Mouse (Mus musculus) hindbrain, embryonic 10.5 days (tissue): ENCODE data around the gene Cnbp. TPM values are rescaled to one million over a fixed set of nuclear protein-coding genes. Genes with fewer than 3 reads are reported as not detected.

Experiments used
- DNase-seq: peaks from one replicate; pipeline ENCODE4 v3.0.0-alpha.2; 2017; ENCODE audit warnings: low spot score
- H3K27ac ChIP-seq: fragments of 300-500 bp; sonication (generic); 2 replicates; pipeline ENCODE4 v1.5.1; 2016; ENCODE audit warnings: mild to moderate bottlenecking, moderate library complexity
- H3K27me3 ChIP-seq: fragments of 300-500 bp; sonication (generic); 2 replicates; pipeline ENCODE4 v1.6.1; 2016; ENCODE audit warnings: mild to moderate bottlenecking; ENCODE audit not compliant: poor library complexity, insufficient read depth, severe bottlenecking
- H3K36me3 ChIP-seq: fragments of 300-500 bp; sonication (generic); 2 replicates; pipeline ENCODE4 v1.6.1; 2016; ENCODE audit warnings: mild to moderate bottlenecking, moderate library complexity
- H3K4me1 ChIP-seq: fragments of 300-500 bp; sonication (generic); replicated peaks from 2 replicates; pipeline ENCODE4 v1.6.1; 2016; ENCODE audit warnings: mild to moderate bottlenecking
- H3K4me3 ChIP-seq: fragments of 300-500 bp; sonication (generic); 2 replicates; pipeline ENCODE4 v1.5.1; 2016; ENCODE audit warnings: mild to moderate bottlenecking, moderate library complexity
- H3K9me3 ChIP-seq: fragments of 300-500 bp; sonication (generic); 2 replicates; pipeline ENCODE4 v1.6.1; 2016; ENCODE audit warnings: mild to moderate bottlenecking, moderate library complexity
- WGBS: fragments of 180-500 bp; shearing (Covaris S2); methylation state at CpG from one replicate; pipeline ENCODE4 v1.1.7; 2016; 5-methylcytosine and 5-hydroxymethylcytosine counted together
- polyA plus RNA-seq: library from polyadenylated mRNA; unstranded; fragments of >200 nt; fragmentation: Nextera tagmentation; extraction: Ambion mirVana; gene quantifications from 2 replicates; pipeline ENCODE4 v1.2.1, GENCODE M21; 2016

The Cnbp gene
- polyA plus RNA-seq, 1 experiment from 2014 or later, result 1,080 TPM

GRCm38 (mm10) chr6:87809144-87809543, 41.8 kb downstream of the Cnbp start:
- peaks cover 11% of the 10 kb centered on the region; the same call in 1 of the 2 replicates for H3K27me3 ChIP-seq
- H3K4me1 ChIP-seq, result peaks cover 36% of the 10 kb centered on the region
- 91% methylated on average over 2 of the region's 2 CpGs for WGBS

GRCm38 (mm10) chr6:87808521-87808920, 42.4 kb downstream of the Cnbp start:
- H3K4me3 ChIP-seq, result no peak overlapping the region
- H3K27ac ChIP-seq, result no peak overlapping the region
- H3K27me3 ChIP-seq, result peaks cover 9% of the 10 kb centered on the region; the same call in 1 of the 2 replicates
- H3K4me1 ChIP-seq, result peaks cover 36% of the 10 kb centered on the region
- no peaks in the 10 kb centered on the region for H3K9me3 ChIP-seq
- DNase-seq, result no peak
- H3K36me3 ChIP-seq, result peaks cover 15% of the 10 kb centered on the region
- WGBS, result 82% methylated on average over 3 of the region's 3 CpGs

More at GRCm38 (mm10) chr6:87809144-87809543, 41.8 kb downstream of the Cnbp start:
- Histone ChIP-seq H3K27ac (no peak overlapping the region), H3K36me3 (peaks cover 20% of the 10 kb centered on the region), H3K4me3 (no peak overlapping the region), H3K9me3 (no peaks in the 10 kb centered on the region)
- no peak for DNase-seq

GRCm38 (mm10) chr6:87807735-87808440, 43.0 kb downstream of the Cnbp start:
- Histone ChIP-seq H3K4me3 (no peak overlapping the region), H3K27ac (no peak overlapping the region), H3K36me3 (peaks cover 12% of the 10 kb centered on the region), H3K9me3 (no peaks in the 10 kb centered on the region), H3K27me3 (0 out of 2 replicates have a peak, but pooled peaks cover 6% of the 10 kb centered on the region), H3K4me1 (peaks cover 36% of the 10 kb centered on the region)
- no peak for DNase-seq
- WGBS, result 83% methylated on average over 4 of the region's 4 CpGs

DNA sequence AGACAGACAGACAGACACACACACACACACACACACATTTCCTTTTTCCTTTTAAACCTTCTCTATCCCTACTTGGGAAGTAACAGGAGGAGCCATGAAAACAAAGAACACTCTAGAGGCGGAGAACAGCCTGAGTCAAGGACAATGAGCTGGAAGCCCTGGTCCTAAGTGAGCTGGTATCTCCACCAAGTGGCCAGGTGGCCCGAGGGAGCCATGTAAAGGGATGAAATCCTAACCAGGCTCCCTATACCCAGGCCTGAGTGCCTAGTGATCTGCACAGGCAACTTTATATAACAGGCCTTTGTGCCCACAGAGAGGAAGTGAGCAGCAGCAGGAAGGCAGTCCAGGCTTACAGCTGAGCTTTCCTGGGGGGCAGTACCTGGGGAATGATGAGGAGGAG, 44.0 kb downstream of the Cnbp start:
- Histone ChIP-seq H3K36me3 (peaks cover 12% of the 10 kb centered on the region), H3K4me1 (peaks cover 28% of the 10 kb centered on the region), H3K9me3 (no peaks in the 10 kb centered on the region), H3K27me3 (0 out of 2 replicates have a peak, but pooled peaks cover 6% of the 10 kb centered on the region), H3K4me3 (no peak overlapping the region), H3K27ac (no peak overlapping the region)
- WGBS, result 62% methylated on average over 2 of the region's 2 CpGs
- DNase-seq, result no peak

GRCm38 (mm10) chr6:87806028-87806427, 44.9 kb downstream of the Cnbp start:
- peaks cover 12% of the 10 kb centered on the region for H3K36me3 ChIP-seq
- H3K4me1 ChIP-seq, result peaks cover 20% of the 10 kb centered on the region
- H3K4me3 ChIP-seq, result no peak overlapping the region
- H3K27me3 ChIP-seq, result 0 out of 2 replicates have a peak, but pooled peaks cover 6% of the 10 kb centered on the region
- no peaks in the 10 kb centered on the region for H3K9me3 ChIP-seq
- DNase-seq, result no peak
- 78% methylated on average over 2 of the region's 2 CpGs for WGBS
- H3K27ac ChIP-seq, result no peak overlapping the region

DNA sequence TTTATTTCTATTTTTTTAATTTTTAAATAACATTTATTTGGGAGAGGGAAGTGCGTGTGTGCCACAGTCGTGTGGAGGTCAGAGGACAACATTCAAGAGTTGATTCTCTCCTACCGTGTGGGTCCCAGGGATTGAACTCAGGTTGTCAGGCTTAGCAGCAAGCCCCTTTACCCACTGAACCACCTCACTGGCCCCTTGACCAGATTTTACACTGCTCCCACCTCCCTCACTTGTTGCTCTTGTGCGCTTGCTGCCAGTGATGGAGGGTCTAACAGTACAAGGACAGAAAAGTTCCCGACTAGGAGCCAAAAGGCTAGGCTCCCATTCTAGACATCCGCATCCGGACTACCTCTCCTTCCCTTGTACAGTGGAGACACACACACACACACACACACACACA, 45.5 kb downstream of the Cnbp start:
- no peak overlapping the region for H3K27ac ChIP-seq
- H3K36me3 ChIP-seq, result peaks cover 12% of the 10 kb centered on the region
- H3K4me3 ChIP-seq, result no peak overlapping the region
- peaks cover 14% of the 10 kb centered on the region for H3K4me1 ChIP-seq
- 0 out of 2 replicates have a peak, but pooled peaks cover 6% of the 10 kb centered on the region for H3K27me3 ChIP-seq
- DNase-seq, result no peak
- WGBS, result 91% methylated on average over 7 of the region's 7 CpGs
- no peaks in the 10 kb centered on the region for H3K9me3 ChIP-seq

DNA sequence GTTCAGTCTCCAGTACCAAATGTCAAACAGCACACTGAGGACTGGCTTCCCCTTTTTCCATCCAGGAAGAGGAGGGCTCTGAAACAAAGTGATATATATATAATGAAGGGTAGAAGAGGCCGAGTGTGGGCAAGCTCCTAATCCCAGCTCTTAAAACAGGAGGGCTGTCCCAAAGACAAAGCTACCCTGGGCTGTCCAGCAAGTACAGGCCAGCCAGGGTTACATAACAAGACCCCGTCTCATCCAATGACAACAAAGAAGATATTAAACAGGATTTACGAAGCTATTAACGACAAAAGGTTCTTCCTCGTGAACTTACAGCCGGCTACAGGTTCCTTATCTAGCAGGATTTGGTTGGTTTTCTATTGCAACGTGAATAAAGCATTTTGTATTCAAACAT, 46.0 kb downstream of the Cnbp start:
- DNase-seq, result no peak
- WGBS, result 90% methylated on average over 7 of the region's 7 CpGs
- Histone ChIP-seq H3K27ac (no peak overlapping the region), H3K4me1 (peaks cover 9% of the 10 kb centered on the region; the same call in 1 of the 2 replicates), H3K9me3 (no peaks in the 10 kb centered on the region), H3K4me3 (no peak overlapping the region), H3K36me3 (peaks cover 12% of the 10 kb centered on the region), H3K27me3 (0 out of 2 replicates have a peak, but pooled peaks cover 4% of the 10 kb centered on the region)

GRCm38 (mm10) chr6:87804036-87804435, 46.9 kb downstream of the Cnbp start:
- H3K9me3 ChIP-seq, result no peaks in the 10 kb centered on the region
- H3K27ac ChIP-seq, result no peak overlapping the region
- WGBS, result 94% methylated on average over 1 of the region's 1 CpGs
- no peaks in the 10 kb centered on the region for H3K27me3 ChIP-seq
- H3K4me3 ChIP-seq, result no peak overlapping the region
- peaks cover 12% of the 10 kb centered on the region for H3K36me3 ChIP-seq
- no peak for DNase-seq
- H3K4me1 ChIP-seq, result 0 out of 2 replicates have a peak, but pooled peaks cover 4% of the 10 kb centered on the region

- no peak for DNase-seq
- H3K27me3 ChIP-seq, result no peaks in the 10 kb centered on the region
- H3K36me3 ChIP-seq, result peaks cover 12% of the 10 kb centered on the region
- no peak overlapping the region for H3K27ac ChIP-seq
- no peak overlapping the region for H3K4me3 ChIP-seq
- no peaks in the 10 kb centered on the region for H3K9me3 ChIP-seq
- H3K4me1 ChIP-seq, result 0 out of 2 replicates have a peak, but pooled peaks cover 4% of the 10 kb centered on the region
- WGBS, result 88% methylated on average over 7 of the region's 7 CpGs
These were observed 48.4 kb downstream of the Cnbp start for GRCm38 (mm10) chr6:87802462-87802861.

DNA sequence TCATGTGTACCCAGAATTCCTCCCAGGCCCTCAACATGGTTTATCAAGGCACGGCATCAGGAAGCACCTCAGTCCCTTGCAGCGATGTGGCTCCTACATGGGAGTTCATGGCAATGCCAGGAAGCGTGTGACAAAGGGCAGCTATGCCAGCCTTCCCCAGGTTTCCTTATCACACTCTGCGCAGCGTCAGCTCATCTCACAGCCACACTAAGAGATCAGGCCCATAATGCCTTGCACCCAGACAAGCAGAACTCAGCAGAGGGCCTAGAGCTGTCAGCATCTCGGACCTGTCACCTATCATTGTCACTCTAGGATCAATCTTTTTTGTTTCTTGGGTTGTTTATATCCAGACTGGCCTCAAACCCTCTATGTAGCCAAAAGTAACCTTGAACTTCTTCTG, 51.3 kb downstream of the Cnbp start:
- H3K36me3 ChIP-seq, result peaks cover 5% of the 10 kb centered on the region
- DNase-seq, result no peak
- H3K4me3 ChIP-seq, result no peak overlapping the region
- no peaks in the 10 kb centered on the region for H3K9me3 ChIP-seq
- H3K27ac ChIP-seq, result no peak overlapping the region
- H3K4me1 ChIP-seq, result peaks cover 13% of the 10 kb centered on the region
- WGBS, result 90% methylated on average over 6 of the region's 6 CpGs
- no peaks in the 10 kb centered on the region for H3K27me3 ChIP-seq

GRCm38 (mm10) chr6:87797321-87797720, 53.6 kb downstream of the Cnbp start:
- DNase-seq, result no peak
- no peak overlapping the region for H3K4me3 ChIP-seq
- H3K27ac ChIP-seq, result no peak overlapping the region
- H3K27me3 ChIP-seq, result no peaks in the 10 kb centered on the region
- H3K9me3 ChIP-seq, result no peaks in the 10 kb centered on the region
- H3K36me3 ChIP-seq, result peaks cover 4% of the 10 kb centered on the region
- H3K4me1 ChIP-seq, result peaks cover 13% of the 10 kb centered on the region
- 61% methylated on average over 2 of the region's 2 CpGs for WGBS

DNA sequence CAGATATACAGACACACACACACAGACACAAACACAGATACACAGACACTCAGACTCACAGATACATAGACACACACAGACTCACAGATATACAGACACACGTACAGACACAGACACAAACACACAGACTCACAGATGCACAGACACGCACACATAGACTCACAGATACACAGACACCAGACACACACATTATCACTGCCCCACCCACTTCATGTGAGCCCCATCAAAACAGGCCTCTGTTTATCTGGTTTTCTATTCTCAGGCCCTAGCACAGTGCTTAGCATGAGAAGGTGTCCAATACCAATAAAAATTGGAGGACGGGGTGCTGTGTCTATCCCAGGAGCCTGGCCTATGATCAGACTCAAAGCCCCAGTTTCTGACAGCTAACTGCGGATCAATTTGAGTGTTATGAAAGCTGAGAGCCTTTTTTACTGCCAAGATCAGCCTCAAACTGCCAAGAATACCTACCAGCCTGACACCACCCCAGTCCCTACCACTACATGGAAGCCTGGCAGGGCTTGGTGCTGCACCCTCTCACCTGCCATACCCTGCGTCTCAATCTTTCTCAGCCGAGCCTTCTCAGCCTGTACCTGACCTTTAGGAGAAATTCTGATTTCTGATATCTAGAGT, 54.5 kb downstream of the Cnbp start:
- H3K9me3 ChIP-seq, result no peaks in the 10 kb centered on the region
- no peak for DNase-seq
- H3K27ac ChIP-seq, result no peak overlapping the region
- peaks cover 13% of the 10 kb centered on the region for H3K36me3 ChIP-seq
- 90% methylated on average over 6 of the region's 6 CpGs for WGBS
- peaks cover 13% of the 10 kb centered on the region for H3K4me1 ChIP-seq
- H3K27me3 ChIP-seq, result no peaks in the 10 kb centered on the region
- H3K4me3 ChIP-seq, result no peak overlapping the region
